In genomic region chrX:160690094-160690493, GRCm38 (mm10) we compare ENCODE assay signal across 44 mouse cellular contexts. TPM values are rescaled to one million over a fixed set of nuclear protein-coding genes. Genes with fewer than 3 reads are reported as not detected.
"Had no signal": no experiment of that assay in that cellular context is flagged by ENCODE, and none has a peak within 500 bp of the region (broad histone marks: within the 10 kb centered on the region; RNA-seq: fewer than 3 reads in every experiment).

No protein-coding gene starts in this region.

- H3K4me2 ChIP-seq: heart, embryonic 11.5 days; heart, embryonic 12.5 days; heart, embryonic 13.5 days; heart, embryonic 15.5 days; hindbrain, embryonic 12.5 days; hindbrain, embryonic 13.5 days; hindbrain, embryonic 14.5 days; hindbrain, embryonic 15.5 days; intestine, embryonic 15.5 days; kidney, embryonic 15.5 days had no signal

- H3K27me3 ChIP-seq: heart, embryonic 12.5 days; heart, embryonic 13.5 days; heart, embryonic 15.5 days; hindbrain, embryonic 15.5 days; intestine, embryonic 15.5 days had no signal

- H3K36me3 ChIP-seq: heart, embryonic 12.5 days; heart, embryonic 13.5 days; heart, embryonic 15.5 days; hindbrain, embryonic 10.5 days; hindbrain, embryonic 12.5 days; hindbrain, embryonic 13.5 days; hindbrain, embryonic 15.5 days; intestine, embryonic 15.5 days; kidney, embryonic 15.5 days had no signal

- H3K27ac ChIP-seq: heart, embryonic 13.5 days; heart, embryonic 15.5 days; hindbrain, embryonic 10.5 days; hindbrain, embryonic 12.5 days; hindbrain, embryonic 13.5 days; hindbrain, embryonic 14.5 days; hindbrain, embryonic 15.5 days; hindbrain, postnatal 0 days; intestine, embryonic 15.5 days; kidney, embryonic 15.5 days; kidney, postnatal 0 days; layer of hippocampus, adult 2 months; left cerebral cortex, adult 2 months had no signal

- ATAC-seq: hindbrain, embryonic 16.5 days; hindbrain, postnatal 0 days; inflammation-experienced regulatory T-cells, adult 6 months; intestine, embryonic 15.5 days; intestine, embryonic 16.5 days; intestine, postnatal 0 days had no signal

- H3K4me3 ChIP-seq: heart, embryonic 12.5 days; heart, embryonic 13.5 days; heart, embryonic 15.5 days; hindbrain, embryonic 10.5 days; hindbrain, embryonic 12.5 days; hindbrain, embryonic 13.5 days; hindbrain, embryonic 15.5 days; intestine, embryonic 15.5 days; kidney, embryonic 15.5 days; layer of hippocampus, adult 2 months; left cerebral cortex, adult 2 months had no signal

- H3K4me1 ChIP-seq: heart, embryonic 12.5 days; heart, embryonic 13.5 days; heart, embryonic 15.5 days; hindbrain, embryonic 10.5 days; hindbrain, embryonic 12.5 days; hindbrain, embryonic 13.5 days; hindbrain, embryonic 15.5 days; intestine, embryonic 15.5 days; kidney, embryonic 15.5 days had no signal

- H3K9me3 ChIP-seq: heart, embryonic 12.5 days; heart, embryonic 13.5 days; heart, embryonic 15.5 days; hindbrain, embryonic 10.5 days; hindbrain, embryonic 12.5 days; hindbrain, embryonic 13.5 days; hindbrain, embryonic 15.5 days; intestine, embryonic 15.5 days; kidney, embryonic 15.5 days had no signal

- DNase-seq: heart, postnatal 10 days; heart, postnatal 14 days; heart, postnatal 36 days; heart, postnatal 4 days; kidney, adult 11 months; kidney, adult 18-20 months; kidney, adult 2 months; kidney, adult 8-10 months; kidney, adult 9 months; kidney, postnatal 10 days; kidney, postnatal 14 days; kidney, postnatal 25 days; kidney, postnatal 36 days; kidney, postnatal 4 days; layer of hippocampus, adult 9-11 months; layer of hippocampus, postnatal 36 days had no signal

- H3K9ac ChIP-seq: heart, embryonic 12.5 days; heart, embryonic 13.5 days; heart, embryonic 15.5 days; hindbrain, embryonic 12.5 days; hindbrain, embryonic 13.5 days; hindbrain, embryonic 14.5 days; hindbrain, embryonic 15.5 days; intestine, embryonic 15.5 days; kidney, embryonic 15.5 days had no signal

RNA-seq across cellular contexts. Expression of gene Ppef1, which starts 45.5 kb away (rescaled TPM):
- total RNA-seq: heart, postnatal 10 days; heart, postnatal 14 days; heart, postnatal 25 days; heart, postnatal 36 days; hematopoietic stem cell, adult 5-6 weeks had no signal
- polyA plus RNA-seq: heart, embryonic 11.5 days; heart, embryonic 12.5 days; heart, embryonic 13.5 days; heart, embryonic 14.5 days; heart, embryonic 16.5 days; heart, postnatal 0 days; hindbrain, embryonic 10.5 days; hindbrain, embryonic 11.5 days; inflammation-experienced regulatory T-cells, adult 6 months; intestine, embryonic 14.5 days; kidney, adult 2 months; kidney, embryonic 14.5 days; kidney, embryonic 15.5 days; kidney, postnatal 0 days; large intestine, adult 2 months had no signal
